Mouse (Mus musculus): ENCODE results near the gene Irs3.

- TF ChIP-seq POU5F1 (IDR thresholded peaks at IDR 0.05; ENCODE audit: borderline replicate concordance, low read length) (no peak), CTCF (conservative IDR thresholded peaks at IDR 0.05; ENCODE audit: low read length) (no peak)
Observed at GRCm38 (mm10) chr5:137691881-137692280, 46.4 kb upstream of the Irs3 start.

All from E14TG2a.4 (cell line).